Mouse (Mus musculus) lung, postnatal 10 days (tissue): ENCODE measurements around the gene Baiap2.
A peak's percentile ranks its signal among the peaks of the same experiment; 100 is the strongest.

Experiments used
- DNase-seq: peaks from one replicate; pipeline ENCODE4 v3.0.0; 2021

Gene Baiap2

GRCm38 (mm10) chr11:120014758-120015157 is 72.2 kb downstream of the Baiap2 start:
- no peak for DNase-seq

GRCm38 (mm10) chr11:120017011-120017410 is 74.4 kb downstream of the Baiap2 start:
- DNase-seq = no peak

GRCm38 (mm10) chr11:120019542-120020440 is 77.2 kb downstream of the Baiap2 start:
- no peak for DNase-seq

GRCm38 (mm10) chr11:120021367-120021766 is 78.8 kb downstream of the Baiap2 start:
- no peak for DNase-seq

- DNase-seq = no peak
Measured at GRCm38 (mm10) chr11:120022216-120022615, 79.7 kb downstream of the Baiap2 start.

- no peak for DNase-seq
Measured at GRCm38 (mm10) chr11:120022841-120023240, 80.3 kb downstream of the Baiap2 start.

GRCm38 (mm10) chr11:120026941-120027340 is 84.4 kb downstream of the Baiap2 start:
- no peak for DNase-seq

- DNase-seq = no peak
Measured at GRCm38 (mm10) chr11:120028319-120029092, 85.9 kb downstream of the Baiap2 start.

- DNase-seq = peak; percentile 50
Measured at GRCm38 (mm10) chr11:120029431-120030144, 87.0 kb downstream of the Baiap2 start.

GRCm38 (mm10) chr11:120030145-120030901 is 87.8 kb downstream of the Baiap2 start:
- peak; percentile 81 for DNase-seq

GRCm38 (mm10) chr11:120032052-120032451 is 89.5 kb downstream of the Baiap2 start:
- DNase-seq = peak; percentile 54

GRCm38 (mm10) chr11:120033473-120033872 is 90.9 kb downstream of the Baiap2 start:
- DNase-seq = no peak

GRCm38 (mm10) chr11:120034306-120034705 is 91.7 kb downstream of the Baiap2 start:
- no peak for DNase-seq

GRCm38 (mm10) chr11:120034762-120035161 is 92.2 kb downstream of the Baiap2 start:
- no peak for DNase-seq

GRCm38 (mm10) chr11:120039581-120039980 is 97.0 kb downstream of the Baiap2 start:
- peak; percentile 72 for DNase-seq

GRCm38 (mm10) chr11:120040440-120040839 is 97.9 kb downstream of the Baiap2 start:
- DNase-seq = peak; percentile 75

- DNase-seq = peak; percentile 94
Measured at GRCm38 (mm10) chr11:120041191-120042123, 98.9 kb downstream of the Baiap2 start.

- peak; percentile 63 for DNase-seq
Measured at GRCm38 (mm10) chr11:120042141-120042838, 99.7 kb downstream of the Baiap2 start.

- no peak for DNase-seq
Measured at GRCm38 (mm10) chr11:120045341-120045740, 102.8 kb downstream of the Baiap2 start.

GRCm38 (mm10) chr11:120045839-120046552 is 103.4 kb downstream of the Baiap2 start:
- no peak for DNase-seq
